Mouse (Mus musculus): ENCODE results near the gene Pld4. TPM values are rescaled to one million over a fixed set of nuclear protein-coding genes. Genes with fewer than 3 reads are reported as not detected.

The Pld4 gene
- polyA plus RNA-seq (2012; ENCODE audit: low replicate concordance), result 197 and 291 TPM in 2 replicates

DNA sequence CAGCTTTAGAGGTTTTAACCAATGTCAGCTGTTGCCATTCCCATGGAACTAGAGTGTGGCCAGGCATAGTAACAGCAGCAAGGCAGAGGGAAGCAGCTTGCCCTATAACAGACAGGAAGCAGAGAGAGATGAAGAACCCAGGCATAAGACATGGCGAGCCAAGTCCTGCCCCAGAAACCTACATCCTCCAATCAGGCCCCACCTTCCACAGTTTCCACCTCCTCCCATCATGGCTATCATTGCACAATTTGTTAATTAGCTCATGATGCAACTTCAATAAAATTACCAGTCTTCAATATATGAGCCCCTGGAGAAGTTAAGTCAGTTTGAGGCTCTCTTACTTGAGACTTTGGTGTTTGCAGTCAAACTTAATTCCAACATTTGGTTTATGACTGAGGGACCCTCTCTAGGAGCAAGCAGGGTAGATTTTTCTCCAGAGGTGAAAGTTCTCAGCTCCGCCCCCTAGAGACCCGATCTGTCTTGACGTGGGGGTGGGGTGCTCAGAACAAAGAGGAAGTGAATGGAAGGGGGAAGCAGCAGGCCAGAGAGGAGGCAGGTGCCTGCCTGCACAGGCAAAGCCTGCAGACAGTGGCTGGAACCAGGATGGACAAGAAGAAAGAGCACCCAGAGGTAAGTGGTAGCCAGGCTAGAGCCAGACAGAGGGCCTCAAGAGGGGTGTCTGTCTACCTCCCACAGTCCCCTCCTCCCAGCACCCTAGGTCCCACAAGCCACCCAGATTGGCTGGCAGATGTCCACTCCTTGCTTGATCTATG is at the start of gene Pld4:
TSS of gene Pld4 (plus strand) at position 502 of the 773 bp plus-strand sequence.

DNA sequence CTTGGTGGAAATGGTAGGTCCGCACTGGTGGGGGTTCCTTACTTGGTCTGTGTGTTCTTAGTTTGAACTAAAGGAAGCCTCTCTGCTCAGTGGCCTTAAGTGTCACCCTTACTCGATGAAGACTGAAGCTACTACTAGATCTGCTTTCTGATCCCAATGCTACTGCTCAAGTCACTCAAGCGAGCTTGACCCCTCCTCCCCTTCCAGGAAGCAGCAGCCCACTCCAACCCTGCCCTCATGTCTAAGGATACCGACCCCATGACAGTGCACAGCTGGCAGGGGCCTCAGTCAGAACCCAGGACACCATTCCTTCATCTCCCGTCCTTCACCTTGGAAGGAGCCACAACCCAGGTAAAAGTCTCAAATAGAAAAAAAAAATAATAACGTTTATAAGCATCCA is 40.2 kb upstream of the Pld4 start, which contains the start of gene Cep170b:
TSS of gene Cep170b (plus strand) at position 240 of the 400 bp plus-strand sequence.

GRCm38 (mm10) chr12:112801864-112802846 is 41.7 kb downstream of the Pld4 start, which contains the start of gene Ahnak2:
Gene Ahnak2, minus strand, starts transcription at chr12:112802657.

GRCm38 (mm10) chr12:112808587-112809364 is 48.3 kb downstream of the Pld4 start, which contains the start of gene Clba1:
Gene Clba1, plus strand, starts transcription at chr12:112808937.

Other genes starting within 250 kb of the Pld4 start
- gene Tmem179, start 243.9 kb upstream of the Pld4 start, polyA plus RNA-seq (2012; ENCODE audit: low replicate concordance), result not detected in 2 replicates
- 61.9 and 159 TPM in 2 replicates for gene Inf2, start 171.9 kb upstream of the Pld4 start, polyA plus RNA-seq (2012; ENCODE audit: low replicate concordance)
- 34.8 and 57.0 TPM in 2 replicates for gene Adssl1, start 140.6 kb upstream of the Pld4 start, polyA plus RNA-seq (2012; ENCODE audit: low replicate concordance)
- gene Siva1, start 116.0 kb upstream of the Pld4 start, polyA plus RNA-seq (2012; ENCODE audit: low replicate concordance), result 14.1 and 24.9 TPM in 2 replicates
- gene Akt1, start 85.8 kb upstream of the Pld4 start, polyA plus RNA-seq (2012; ENCODE audit: low replicate concordance), result 241 and 387 TPM in 2 replicates
- 21.1 and 47.2 TPM in 2 replicates for gene Zbtb42, start 81.8 kb upstream of the Pld4 start, polyA plus RNA-seq (2012; ENCODE audit: low replicate concordance)
- 9.9 and 19.5 TPM in 2 replicates for gene Cep170b, start 40.2 kb upstream of the Pld4 start, polyA plus RNA-seq (2012; ENCODE audit: low replicate concordance)
- gene Ahnak2, start 42.0 kb downstream of the Pld4 start, polyA plus RNA-seq (2012; ENCODE audit: low replicate concordance), result 0.31 and 3.6 TPM in 2 replicates
- gene Clba1, start 48.3 kb downstream of the Pld4 start, polyA plus RNA-seq (2012; ENCODE audit: low replicate concordance), result 0.73 and 1.4 TPM in 2 replicates
- 13.8 and 23.1 TPM in 2 replicates for gene Cdca4, start 68.8 kb downstream of the Pld4 start, polyA plus RNA-seq (2012; ENCODE audit: low replicate concordance)
- 16.5 and 17.0 TPM in 2 replicates for gene Gpr132, start 107.6 kb downstream of the Pld4 start, polyA plus RNA-seq (2012; ENCODE audit: low replicate concordance)
- 2.4 and 3.7 TPM in 2 replicates for gene Jag2, start 169.1 kb downstream of the Pld4 start, polyA plus RNA-seq (2012; ENCODE audit: low replicate concordance)
- gene Nudt14, start 181.5 kb downstream of the Pld4 start, polyA plus RNA-seq (2012; ENCODE audit: low replicate concordance), result 21.4 and 24.4 TPM in 2 replicates
- gene Btbd6, start 215.8 kb downstream of the Pld4 start, polyA plus RNA-seq (2012; ENCODE audit: low replicate concordance), result 52.2 and 191 TPM in 2 replicates
- gene Brf1, start 240.0 kb downstream of the Pld4 start, polyA plus RNA-seq (2012; ENCODE audit: low replicate concordance), result 41.4 and 66.3 TPM in 2 replicates